Mouse (Mus musculus): Measurements from ENCODE around the gene Kcnk18.

DNA sequence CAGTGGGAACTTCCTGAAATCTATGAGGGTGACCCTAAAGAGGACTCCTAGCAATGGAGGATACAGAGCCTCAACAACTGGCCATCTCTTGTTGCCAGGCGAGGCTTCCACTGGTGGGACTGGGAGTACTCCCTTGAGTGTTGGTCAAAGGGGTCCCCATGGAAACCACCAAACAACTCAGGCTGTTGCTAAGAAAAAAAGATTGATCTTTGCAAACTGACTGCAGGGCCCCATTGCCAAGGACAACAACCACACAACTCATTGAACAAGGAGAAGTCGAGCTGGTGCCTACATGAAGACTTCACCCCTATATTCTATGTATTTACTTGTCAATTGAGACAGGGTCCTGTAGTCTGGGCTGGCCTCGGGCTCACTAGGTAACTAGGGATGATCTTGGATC lies 2.1 kb upstream of the Kcnk18 start:
- no peak for TF ChIP-seq POLR2A (IDR thresholded peaks at IDR 0.05; ENCODE audit: extremely low read depth, insufficient read depth, low read length)
- no peak for TF ChIP-seq CTCF (IDR thresholded peaks at IDR 0.05; ENCODE audit: low read depth, low read length)
